17 mouse cellular contexts compared by ENCODE assay signal in genomic region chr7:92430254-92430653, GRCm38 (mm10).
DNase-seq lines count a peak whose midpoint lies in the region; ATAC-seq and TF ChIP-seq lines count a peak whose summit lies in the region.
"Had no signal": no experiment of that assay in that cellular context is flagged by ENCODE, and none has a peak within 500 bp of the region (broad histone marks: within the 10 kb centered on the region; RNA-seq: fewer than 3 reads in every experiment).

No protein-coding gene starts in this region.

- no peaks in the 10 kb centered on the region for H3K4me1 ChIP-seq in midbrain, embryonic 11.5 days (ENCODE audit: control insufficient read depth, insufficient read depth, low read length)
- no peaks in the 10 kb centered on the region; the same call in 1 of the 2 replicates for H3K4me1 ChIP-seq in midbrain, embryonic 16.5 days (ENCODE audit: control insufficient read depth, insufficient read depth, low read length)
- H3K4me1 ChIP-seq in liver, embryonic 14.5 days (replicated peaks; ENCODE audit: control insufficient read depth in 2 of 2, insufficient read depth in 2 of 2, low read length in 1 of 2) = peaks cover 6 to 26% of the 10 kb centered on the region in 2 experiments; a peak in 3 of 4 replicates
- no peaks in the 10 kb centered on the region for H3K4me1 ChIP-seq in limb, embryonic 10.5 days
- H3K4me1 ChIP-seq: forebrain, embryonic 13.5 days had no signal

- 79% methylated on average over 2 of the region's 2 CpGs for WGBS in midbrain, embryonic 11.5 days
- WGBS in midbrain, embryonic 16.5 days = 79% methylated on average over 2 of the region's 2 CpGs
- WGBS in liver, embryonic 14.5 days (ENCODE audit: insufficient replicate concordance) = 25% methylated on average over 2 of the region's 2 CpGs
- WGBS in limb, embryonic 10.5 days = 69% methylated on average over 2 of the region's 2 CpGs

- no peaks in the 10 kb centered on the region for H3K36me3 ChIP-seq in midbrain, embryonic 11.5 days (ENCODE audit: control insufficient read depth, insufficient read depth, low read length)
- H3K36me3 ChIP-seq in midbrain, embryonic 16.5 days (ENCODE audit: control insufficient read depth, insufficient read depth, low read length) = peaks cover 6% of the 10 kb centered on the region; the same call in 1 of the 2 replicates
- H3K36me3 ChIP-seq in liver, embryonic 14.5 days (replicated peaks; ENCODE audit: control insufficient read depth, insufficient read depth, low read depth) = no peaks in the 10 kb centered on the region
- H3K36me3 ChIP-seq in limb, embryonic 10.5 days = no peaks in the 10 kb centered on the region
- H3K36me3 ChIP-seq: embryonic facial prominence, embryonic 13.5 days had no signal

- no peaks in the 10 kb centered on the region for H3K9me3 ChIP-seq in midbrain, embryonic 11.5 days (ENCODE audit: control insufficient read depth, low read length)
- no peaks in the 10 kb centered on the region for H3K9me3 ChIP-seq in midbrain, embryonic 16.5 days (replicated peaks; ENCODE audit: control insufficient read depth, low read length, poor library complexity, severe bottlenecking)
- H3K9me3 ChIP-seq in liver, embryonic 14.5 days (ENCODE audit: control insufficient read depth, low read length) = no peaks in the 10 kb centered on the region
- no peaks in the 10 kb centered on the region for H3K9me3 ChIP-seq in limb, embryonic 10.5 days (replicated peaks)
- H3K9me3 ChIP-seq: forebrain, embryonic 13.5 days; hindbrain, embryonic 13.5 days had no signal

- no peak overlapping the region for H3K27ac ChIP-seq in midbrain, embryonic 11.5 days (ENCODE audit: low read depth, low read length)
- H3K27ac ChIP-seq in midbrain, embryonic 16.5 days (ENCODE audit: low read length) = no peak overlapping the region
- no peak overlapping the region for H3K27ac ChIP-seq in liver, embryonic 14.5 days
- H3K27ac ChIP-seq in limb, embryonic 10.5 days = no peak overlapping the region
- H3K27ac ChIP-seq: embryonic facial prominence, embryonic 13.5 days; forebrain, embryonic 13.5 days; hindbrain, embryonic 13.5 days; hindbrain, postnatal 0 days had no signal

- ATAC-seq in midbrain, embryonic 11.5 days (ENCODE audit: low FRiP score) = no peak
- ATAC-seq in midbrain, embryonic 16.5 days = no peak
- ATAC-seq in liver, embryonic 14.5 days (ENCODE audit: insufficient read depth) = peak; percentile 52
- ATAC-seq in megakaryocyte progenitor cell, adult 5-6 weeks (replicated peaks; ENCODE audit: poor library complexity) = peak; percentile 24; the same call in 1 of the 2 replicates
- ATAC-seq in inflammation-experienced regulatory T-cells, adult 6 months = no peak
- ATAC-seq: forebrain, embryonic 13.5 days; hindbrain, postnatal 0 days had no signal

- no peak overlapping the region for H3K4me2 ChIP-seq in midbrain, embryonic 11.5 days
- no peak overlapping the region for H3K4me2 ChIP-seq in midbrain, embryonic 16.5 days (ENCODE audit: low read length)
- no peak overlapping the region for H3K4me2 ChIP-seq in liver, embryonic 14.5 days (ENCODE audit: low read depth)
- H3K4me2 ChIP-seq: embryonic facial prominence, embryonic 13.5 days; forebrain, embryonic 13.5 days; hindbrain, embryonic 13.5 days had no signal

- TF ChIP-seq CTCF in liver, embryonic 14.5 days (IDR thresholded peaks at IDR 0.05; ENCODE audit: low read depth) = no peak

- H3K9ac ChIP-seq in midbrain, embryonic 11.5 days (ENCODE audit: low read length) = no peak overlapping the region
- H3K9ac ChIP-seq in midbrain, embryonic 16.5 days (ENCODE audit: low read depth, low read length) = no peak overlapping the region
- H3K9ac ChIP-seq in liver, embryonic 14.5 days (replicated peaks) = no peak overlapping the region
- H3K9ac ChIP-seq: embryonic facial prominence, embryonic 13.5 days; forebrain, embryonic 13.5 days; hindbrain, embryonic 13.5 days had no signal

- no peaks in the 10 kb centered on the region for H3K27me3 ChIP-seq in midbrain, embryonic 11.5 days (ENCODE audit: control insufficient read depth, insufficient read depth, low read length)
- no peaks in the 10 kb centered on the region for H3K27me3 ChIP-seq in midbrain, embryonic 16.5 days (ENCODE audit: control insufficient read depth, insufficient read depth, low read depth, low read length)
- no peaks in the 10 kb centered on the region for H3K27me3 ChIP-seq in liver, embryonic 14.5 days (ENCODE audit: control insufficient read depth, insufficient read depth, low read length)
- H3K27me3 ChIP-seq in limb, embryonic 10.5 days (ENCODE audit: low read depth, poor library complexity, severe bottlenecking) = no peaks in the 10 kb centered on the region
- H3K27me3 ChIP-seq: embryonic facial prominence, embryonic 13.5 days; forebrain, embryonic 13.5 days; hindbrain, embryonic 13.5 days had no signal

- TF ChIP-seq EP300 in liver, embryonic 14.5 days (IDR thresholded peaks at IDR 0.05; ENCODE audit: low read depth) = no peak

- no peak overlapping the region for H3K4me3 ChIP-seq in midbrain, embryonic 11.5 days (ENCODE audit: low read depth, low read length)
- no peak overlapping the region for H3K4me3 ChIP-seq in midbrain, embryonic 16.5 days (ENCODE audit: low read depth, low read length)
- H3K4me3 ChIP-seq in liver, embryonic 14.5 days (ENCODE audit: insufficient read depth in 1 of 2, low read depth in 2 of 2, low read length in 2 of 2) = no peak overlapping the region
- no peak overlapping the region for H3K4me3 ChIP-seq in limb, embryonic 10.5 days
- H3K4me3 ChIP-seq: embryonic facial prominence, embryonic 13.5 days; forebrain, embryonic 13.5 days; hindbrain, embryonic 13.5 days had no signal

- DNase-seq in midbrain, embryonic 11.5 days (ENCODE audit: low spot score, missing footprints) = peak; percentile 44
- DNase-seq in liver, embryonic 14.5 days (ENCODE audit: low read depth in 3 of 3, low spot score in 3 of 3) = peak in 1 of 3 experiments; percentile 9
- DNase-seq in limb, embryonic 10.5 days (ENCODE audit: low spot score) = no peak
- DNase-seq: adrenal gland, adult 2 months; adrenal gland, postnatal 25 days; cerebellum, adult 18-20 months; cerebellum, adult 9-11 months; cerebellum, postnatal 36 days; gastrocnemius, postnatal 10 days; heart, postnatal 10 days had no signal

Comparison
In these comparisons a context has a peak if more than half of its experiments do, and no peak if none do; other contexts are left out.
1. ATAC-seq: peak in liver, embryonic 14.5 days (single experiment) and megakaryocyte progenitor cell, adult 5-6 weeks (single experiment); none in midbrain, embryonic 11.5 days (single experiment), midbrain, embryonic 16.5 days (single experiment) and inflammation-experienced regulatory T-cells, adult 6 months (single experiment).